Mouse (Mus musculus) small intestine, adult 2 months (tissue): ENCODE results near the gene Agmo. TPM values are rescaled to one million over a fixed set of nuclear protein-coding genes. Genes with fewer than 3 reads are reported as not detected.
A peak's percentile ranks its signal among the peaks of the same experiment; 100 is the strongest.

ENCODE experiments used
- H3K27ac ChIP-seq: fragments of 200-500 bp; 2 replicates; pipeline ENCODE4 v1.5.1; 2012; ENCODE audit warnings: low read depth, low read length, control low read depth, inconsistent platforms; ENCODE audit not compliant: insufficient read depth
- H3K27me3 ChIP-seq: fragments of 200-500 bp; 2 replicates; pipeline ENCODE4 v1.6.1; 2012; ENCODE audit warnings: mild to moderate bottlenecking, moderate library complexity, low read length, inconsistent platforms; ENCODE audit not compliant: control insufficient read depth, insufficient read depth
- H3K36me3 ChIP-seq: fragments of 200-500 bp; 2 replicates; pipeline ENCODE4 v1.6.1; 2012; ENCODE audit warnings: mild to moderate bottlenecking, low read length, control low read depth, inconsistent platforms; ENCODE audit not compliant: control insufficient read depth, insufficient read depth
- H3K4me1 ChIP-seq: fragments of 200-500 bp; 2 replicates; pipeline ENCODE4 v1.6.1; 2012; ENCODE audit warnings: low read length, inconsistent platforms, mixed read lengths; ENCODE audit not compliant: control insufficient read depth, insufficient read depth, insufficient read length
- H3K4me3 ChIP-seq: fragments of 200-500 bp; 2 replicates; pipeline ENCODE4 v1.5.1; 2012; ENCODE audit warnings: low read depth, mild to moderate bottlenecking, control low read depth, inconsistent platforms, low read length, moderate library complexity
- CTCF ChIP-seq: fragments of 200-500 bp; IDR thresholded peaks from 2 replicates; pipeline ENCODE4 v1.5.1; 2012; ENCODE audit warnings: low read depth, mild to moderate bottlenecking, control low read depth, inconsistent platforms, low read length, moderate library complexity, mixed read lengths; ENCODE audit not compliant: insufficient replicate concordance, insufficient read length; ENCODE audit errors: extremely low read depth
- POLR2A ChIP-seq: fragments of 200-500 bp; IDR thresholded peaks from 2 replicates; pipeline ENCODE4 v1.6.1; 2012; ENCODE audit warnings: low read depth, mild to moderate bottlenecking, control low read depth, inconsistent platforms, low read length, moderate library complexity
- WGBS: fragments of 180-500 bp; shearing (Covaris S2); methylation state at CpG from one replicate; pipeline ENCODE4 v1.1.7; 2018; 5-methylcytosine and 5-hydroxymethylcytosine counted together
- polyA plus RNA-seq: library from polyadenylated mRNA; depleted of rRNA; stranded (reverse); fragments of >200 nt; gene quantifications from 2 replicates; pipeline ENCODE4 v1.2.3, GENCODE M21; 2012; rRNA removed

Agmo gene
- polyA plus RNA-seq: 6.6 and 20.4 TPM in 2 replicates

DNA sequence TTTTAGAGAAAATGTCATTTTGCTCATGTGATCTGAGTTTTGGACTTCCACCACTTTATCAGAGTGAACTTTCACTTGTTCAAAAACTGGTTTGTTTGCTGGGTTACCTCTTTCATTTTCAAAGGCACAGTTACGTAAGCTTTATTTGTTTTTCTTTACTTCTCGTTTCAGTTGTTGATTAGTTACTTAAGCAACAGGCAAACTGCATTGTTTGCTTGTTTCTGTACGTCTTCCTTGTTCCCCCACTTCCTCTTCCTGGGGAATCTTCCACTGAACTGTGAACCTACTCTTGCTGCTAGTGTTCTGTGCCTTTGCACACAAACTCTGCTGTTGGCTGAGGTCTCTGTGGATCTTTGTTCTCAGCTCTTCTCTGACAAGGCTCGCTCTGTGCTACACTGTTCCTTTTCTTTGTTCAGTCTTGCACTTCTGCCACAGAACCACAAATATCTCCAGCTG lies at the start of gene Agmo:
Gene Agmo (plus strand): TSS at position 76 of the 456 bp plus-strand sequence.
- no peaks in the 10 kb centered on the region for H3K27me3 ChIP-seq
- peak within 1 kb of the TSS; percentile 99 for H3K27ac ChIP-seq
- peaks cover 4% of the 10 kb centered on the region; the same call in 1 of the 2 replicates for H3K4me1 ChIP-seq
- WGBS: 12% methylated on average over 4 of the region's 4 CpGs
- TF ChIP-seq CTCF: no peak
- no peak for TF ChIP-seq POLR2A
- no peaks in the 10 kb centered on the region for H3K36me3 ChIP-seq
- peak within 1 kb of the TSS; percentile 42 for H3K4me3 ChIP-seq

DNA sequence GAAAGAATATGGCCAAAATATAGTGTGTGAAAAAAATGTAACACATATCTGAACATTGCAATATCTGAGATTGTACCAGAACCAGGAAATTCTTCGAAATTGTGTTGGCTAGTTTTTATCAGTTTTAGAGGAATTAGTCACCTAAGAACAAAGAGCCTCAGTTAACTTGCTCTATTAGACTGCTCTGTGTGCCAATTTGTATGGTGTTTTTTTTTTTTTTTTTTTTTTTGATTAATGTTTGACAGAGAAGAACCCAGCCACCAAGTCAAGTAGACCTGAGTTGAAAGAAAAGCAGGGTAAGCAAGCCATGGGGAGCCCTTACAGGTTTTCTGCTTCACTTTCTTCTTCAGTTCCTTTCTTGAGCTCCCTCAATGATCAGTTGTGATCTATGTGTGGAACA lies 10.3 kb upstream of the Agmo start:
- Histone ChIP-seq H3K36me3 (no peaks in the 10 kb centered on the region), H3K27me3 (no peaks in the 10 kb centered on the region), H3K4me3 (no peak overlapping the region), H3K27ac (no peak overlapping the region), H3K4me1 (no peaks in the 10 kb centered on the region)
- WGBS: 26% methylated on average over 1 of the region's 1 CpGs
- TF ChIP-seq POLR2A: no peak
- no peak for TF ChIP-seq CTCF

DNA sequence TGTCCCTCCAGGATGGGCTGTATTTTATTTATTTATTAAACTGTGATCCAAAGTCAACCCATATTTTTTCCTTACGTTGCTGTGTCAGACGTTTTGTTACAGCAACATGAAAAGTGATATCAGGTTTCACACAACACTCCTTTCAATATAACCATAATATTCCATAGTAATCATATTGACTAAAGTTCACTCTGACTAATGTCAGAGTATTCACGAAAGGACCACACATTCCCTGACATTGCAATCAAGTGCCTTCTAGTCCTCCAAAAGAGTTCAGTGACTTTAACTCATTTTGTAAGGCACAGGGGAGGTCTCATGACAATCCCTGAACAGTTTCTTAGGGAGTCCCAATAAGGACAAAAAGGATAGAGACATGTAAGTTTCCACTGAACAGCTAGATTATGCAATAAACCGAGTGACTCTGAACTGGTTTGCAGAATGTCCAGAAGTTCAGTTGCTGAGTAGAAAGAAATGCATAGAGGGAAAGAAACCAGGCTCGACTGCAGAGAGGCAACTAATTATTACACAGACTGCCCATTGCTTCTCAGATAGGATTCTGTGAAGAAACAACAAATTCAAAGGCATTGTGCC lies 371 bp upstream of the Agmo start:
- H3K4me3 ChIP-seq: no peak overlapping the region
- peak overlapping the region; percentile 99 for H3K27ac ChIP-seq
- TF ChIP-seq POLR2A (no peak), CTCF (no peak)
- no peaks in the 10 kb centered on the region for H3K27me3 ChIP-seq
- H3K36me3 ChIP-seq: no peaks in the 10 kb centered on the region
- 25% methylated on average over 5 of the region's 5 CpGs for WGBS
- H3K4me1 ChIP-seq: peaks cover 4% of the 10 kb centered on the region; the same call in 1 of the 2 replicates

DNA sequence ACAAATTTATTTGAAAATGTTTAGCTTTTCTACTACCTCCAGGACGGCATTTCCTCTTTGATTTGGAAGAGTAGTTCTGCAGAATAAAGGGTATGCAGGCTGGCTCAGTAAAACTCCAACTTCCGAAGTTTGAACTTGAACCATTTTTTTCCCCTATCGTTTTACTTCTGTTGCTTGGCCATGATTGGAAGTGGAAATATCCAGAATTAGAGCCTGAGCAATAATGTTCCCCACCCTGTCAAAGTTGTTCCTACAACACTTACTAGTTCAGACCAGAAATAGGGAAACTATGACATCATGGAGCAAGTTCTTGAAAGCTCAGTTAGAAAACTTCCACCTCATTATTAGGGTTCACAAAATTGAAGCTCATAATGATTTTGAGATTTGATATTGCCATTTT lies 1.0 kb downstream of the Agmo start:
- 0 out of 2 replicates have a peak, but pooled peaks cover 3% of the 10 kb centered on the region for H3K36me3 ChIP-seq
- H3K4me3 ChIP-seq: no peak overlapping the region
- H3K27ac ChIP-seq: peak overlapping the region; percentile 79
- H3K27me3 ChIP-seq: no peaks in the 10 kb centered on the region
- no peak for TF ChIP-seq POLR2A
- no peak for TF ChIP-seq CTCF
- WGBS: 17% methylated on average over 3 of the region's 3 CpGs
- peaks cover 4% of the 10 kb centered on the region; the same call in 1 of the 2 replicates for H3K4me1 ChIP-seq

DNA sequence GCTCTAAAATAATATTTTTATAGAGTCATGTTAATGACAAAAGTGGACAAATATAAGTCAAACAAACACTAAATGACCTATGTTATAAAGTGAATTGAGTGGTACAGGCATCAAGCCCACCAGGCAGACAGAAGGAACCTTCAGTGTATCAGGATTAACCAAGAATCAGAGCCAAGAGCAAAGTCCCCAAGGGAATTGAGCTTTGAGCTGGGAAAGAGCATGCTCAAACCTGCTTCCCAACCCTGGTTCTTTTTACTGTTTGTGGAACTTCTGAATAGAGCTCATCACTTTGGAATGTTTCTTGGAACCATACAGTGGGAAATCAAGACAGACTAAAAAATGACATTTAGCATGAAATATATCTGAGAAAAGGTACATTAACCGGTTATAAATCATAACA lies 3.4 kb downstream of the Agmo start:
- no peak for TF ChIP-seq POLR2A
- no peak for TF ChIP-seq CTCF
- WGBS: 36% methylated on average over 1 of the region's 1 CpGs
- Histone ChIP-seq H3K4me3 (no peak overlapping the region), H3K27ac (no peak overlapping the region), H3K36me3 (0 out of 2 replicates have a peak, but pooled peaks cover 3% of the 10 kb centered on the region), H3K4me1 (peaks cover 4% of the 10 kb centered on the region; the same call in 1 of the 2 replicates), H3K27me3 (no peaks in the 10 kb centered on the region)

DNA sequence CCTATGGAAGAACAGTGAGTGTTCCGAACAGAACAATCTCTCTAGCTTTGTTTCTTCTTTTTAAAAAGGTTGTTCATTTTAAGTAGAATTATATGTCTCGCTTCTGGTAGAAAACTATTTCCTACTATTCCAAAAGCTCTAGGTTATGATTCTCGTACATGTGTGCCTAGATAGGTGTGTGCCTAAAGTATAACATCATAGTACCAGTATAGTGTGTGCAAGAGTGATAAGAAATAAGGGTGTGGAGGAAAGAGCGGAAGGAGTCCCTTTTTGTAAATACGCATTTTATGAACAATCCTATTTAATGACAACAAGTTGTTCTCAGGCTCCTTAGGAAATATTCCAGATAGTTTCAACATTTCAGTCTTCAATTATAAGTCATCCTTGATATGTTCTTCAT lies 10.2 kb downstream of the Agmo start:
- no peak overlapping the region for H3K27ac ChIP-seq
- no peaks in the 10 kb centered on the region for H3K27me3 ChIP-seq
- 74% methylated on average over 5 of the region's 5 CpGs for whole genome bisulfite sequencing
- no peaks in the 10 kb centered on the region for H3K4me1 ChIP-seq
- H3K36me3 ChIP-seq: peaks cover 4% of the 10 kb centered on the region; the same call in 1 of the 2 replicates
- no peak for TF ChIP-seq POLR2A
- no peak for TF ChIP-seq CTCF
- no peak overlapping the region for H3K4me3 ChIP-seq

DNA sequence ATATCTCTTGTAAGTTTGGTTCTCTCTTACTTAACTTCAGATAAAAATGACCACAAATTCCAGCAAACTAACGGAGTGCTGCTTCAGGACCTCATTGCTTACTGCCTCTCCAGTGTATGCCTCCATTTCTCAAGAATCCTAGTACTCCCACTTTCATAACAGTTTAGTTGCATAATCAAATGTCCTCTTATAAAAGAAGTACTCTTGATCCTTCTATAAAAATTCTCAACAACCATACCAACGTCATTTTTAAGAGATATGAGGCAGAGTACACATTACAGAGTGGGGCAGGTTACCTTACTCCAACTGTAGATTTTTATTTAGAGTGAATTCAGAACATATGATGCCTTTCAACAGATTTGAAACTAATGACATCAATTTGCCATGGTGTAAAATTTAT lies 15.7 kb downstream of the Agmo start:
- Histone ChIP-seq H3K36me3 (peaks cover 1% of the 10 kb centered on the region; the same call in 1 of the 2 replicates), H3K4me3 (no peak overlapping the region), H3K4me1 (peaks cover 3% of the 10 kb centered on the region; the same call in 1 of the 2 replicates), H3K27me3 (no peaks in the 10 kb centered on the region), H3K27ac (no peak overlapping the region)
- TF ChIP-seq POLR2A: no peak
- TF ChIP-seq CTCF: no peak
- 63% methylated on average over 2 of the region's 2 CpGs for WGBS
